Mouse (Mus musculus): ENCODE data around the gene Numbl.

- no peak for TF ChIP-seq CTCF (IDR thresholded peaks at IDR 0.05; ENCODE audit: low read depth, low read length)
- TF ChIP-seq TAL1 (conservative IDR thresholded peaks at IDR 0.05; ENCODE audit: low read depth, low read length), result no peak
- TF ChIP-seq GATA1 (IDR thresholded peaks at IDR 0.05; ENCODE audit: borderline replicate concordance, low read length), result no peak
Observed at GRCm38 (mm10) chr7:27282225-27282624, 24.0 kb downstream of the Numbl start.

Measured in G1E (cell line).